Mouse (Mus musculus): ENCODE data around the gene Tecpr2. TPM values are rescaled to one million over a fixed set of nuclear protein-coding genes. Genes with fewer than 3 reads are reported as not detected.

The Tecpr2 gene
- polyA plus RNA-seq (2015; fragmentation: Nextera tagmentation; extraction: Ambion mirVana) = 1.7 and 2.1 TPM in 2 replicates

- no peaks in the 10 kb centered on the region for H3K27me3 ChIP-seq (ENCODE audit: control insufficient read depth, insufficient read depth, low read depth, low read length)
- H3K4me2 ChIP-seq (ENCODE audit: low read depth, low read length) = peak within 1 kb of the TSS; percentile 97
- ATAC-seq (ENCODE audit: low read depth) = peak; percentile 97
- H3K27ac ChIP-seq (ENCODE audit: low read length) = peak within 1 kb of the TSS; percentile 95
- no peaks in the 10 kb centered on the region for H3K36me3 ChIP-seq (ENCODE audit: control insufficient read depth, insufficient read depth)
- H3K9me3 ChIP-seq (replicated peaks; ENCODE audit: control insufficient read depth, low read length) = no peaks in the 10 kb centered on the region
- under 1% methylated on average over 71 of the region's 74 CpGs for WGBS (ENCODE audit: insufficient replicate concordance)
- H3K9ac ChIP-seq (ENCODE audit: low read depth, low read length) = peak within 1 kb of the TSS; percentile 71
- peak within 1 kb of the TSS; percentile 71 for H3K4me3 ChIP-seq (ENCODE audit: low read depth, low read length)
- peaks cover 37% of the 10 kb centered on the region for H3K4me1 ChIP-seq (ENCODE audit: control insufficient read depth, low read depth, low read length)
Observed at GRCm38 (mm10) chr12:110889036-110890020, at the start of gene Tecpr2, which contains the start of gene Cinp. Tecpr2 (plus strand) TSS chr12:110889264. Cinp (minus strand) TSS chr12:110889145.

DNA sequence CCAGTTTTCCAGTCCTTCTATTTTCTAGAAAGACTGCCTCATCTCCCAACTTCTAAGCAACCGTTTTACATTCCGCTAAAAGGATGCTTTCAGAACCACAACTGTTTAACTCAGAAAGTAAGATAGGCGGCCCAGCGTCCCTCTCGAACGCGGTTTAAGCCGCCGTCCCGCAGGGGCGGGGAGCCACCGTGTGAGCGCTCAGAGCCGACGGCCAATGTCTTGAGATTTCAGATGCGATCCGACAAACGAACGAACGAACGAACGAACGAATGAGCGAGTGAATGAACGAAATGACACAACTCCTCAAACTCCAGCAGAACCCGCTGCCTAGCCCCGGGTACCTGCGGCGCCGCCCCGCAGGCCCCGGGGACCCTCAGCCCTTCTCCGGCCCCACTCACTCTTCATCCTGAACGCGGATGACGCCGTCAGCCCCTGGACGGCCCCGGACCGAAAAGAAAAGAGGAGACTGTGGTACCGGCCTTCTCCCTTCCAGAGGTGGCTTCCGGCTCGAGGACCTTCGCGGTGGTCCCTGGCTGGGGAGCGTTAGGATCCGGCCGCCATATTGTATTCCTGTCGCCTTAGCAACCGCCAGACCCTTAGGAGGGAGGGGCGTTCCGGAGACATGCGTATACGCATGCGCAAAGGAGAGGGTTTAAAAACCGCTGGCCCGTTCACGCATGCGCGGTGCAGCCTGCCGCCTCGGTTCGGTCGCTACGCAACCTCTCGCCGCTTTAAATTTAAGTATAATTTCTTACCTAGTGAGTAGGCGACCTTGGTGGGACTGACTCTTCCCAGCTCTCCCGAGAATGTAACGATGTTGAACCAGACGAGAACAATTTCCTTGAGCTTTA, 48.5 kb upstream of the Tecpr2 start, which contains the start of gene Mok:
Gene Mok (minus strand): TSS at position 592 of the 851 bp plus-strand sequence.
- H3K36me3 ChIP-seq (ENCODE audit: control insufficient read depth, insufficient read depth) = no peaks in the 10 kb centered on the region
- peak within 1 kb of the TSS; percentile 92 for H3K4me2 ChIP-seq (ENCODE audit: low read depth, low read length)
- peak within 1 kb of the TSS; percentile 72 for H3K9ac ChIP-seq (ENCODE audit: low read depth, low read length)
- peaks cover 8% of the 10 kb centered on the region for H3K27me3 ChIP-seq (ENCODE audit: control insufficient read depth, insufficient read depth, low read depth, low read length)
- no peaks in the 10 kb centered on the region for H3K9me3 ChIP-seq (replicated peaks; ENCODE audit: control insufficient read depth, low read length)
- H3K4me3 ChIP-seq (ENCODE audit: low read depth, low read length) = peak within 1 kb of the TSS; percentile 83
- under 1% methylated on average over 71 of the region's 71 CpGs for WGBS (ENCODE audit: insufficient replicate concordance)
- ATAC-seq (ENCODE audit: low read depth) = peak; percentile 33
- peaks cover 19% of the 10 kb centered on the region for H3K4me1 ChIP-seq (ENCODE audit: control insufficient read depth, low read depth, low read length)
- H3K27ac ChIP-seq (ENCODE audit: low read length) = no peak within 1 kb of the TSS

- 60% methylated on average over 5 of the region's 5 CpGs for WGBS (ENCODE audit: insufficient replicate concordance)
- peaks cover 7% of the 10 kb centered on the region for H3K27me3 ChIP-seq (ENCODE audit: control insufficient read depth, insufficient read depth, low read depth, low read length)
- no peak overlapping the region for H3K27ac ChIP-seq (ENCODE audit: low read length)
- H3K4me1 ChIP-seq (ENCODE audit: control insufficient read depth, low read depth, low read length) = peaks cover 27% of the 10 kb centered on the region
- H3K9me3 ChIP-seq (replicated peaks; ENCODE audit: control insufficient read depth, low read length) = no peaks in the 10 kb centered on the region
- H3K4me2 ChIP-seq (ENCODE audit: low read depth, low read length) = no peak overlapping the region
- no peak for ATAC-seq (ENCODE audit: low read depth)
- H3K36me3 ChIP-seq (ENCODE audit: control insufficient read depth, insufficient read depth) = no peaks in the 10 kb centered on the region
- H3K9ac ChIP-seq (ENCODE audit: low read depth, low read length) = no peak overlapping the region
- no peak overlapping the region for H3K4me3 ChIP-seq (ENCODE audit: low read depth, low read length)
Observed at GRCm38 (mm10) chr12:110841731-110842493, 47.2 kb upstream of the Tecpr2 start.

GRCm38 (mm10) chr12:110843194-110844048, 45.6 kb upstream of the Tecpr2 start:
- WGBS (ENCODE audit: insufficient replicate concordance) = 16% methylated on average over 32 of the region's 32 CpGs
- no peaks in the 10 kb centered on the region for H3K36me3 ChIP-seq (ENCODE audit: control insufficient read depth, insufficient read depth)
- H3K9me3 ChIP-seq (replicated peaks; ENCODE audit: control insufficient read depth, low read length) = no peaks in the 10 kb centered on the region
- peak overlapping the region; percentile 87 for H3K4me2 ChIP-seq (ENCODE audit: low read depth, low read length)
- H3K4me1 ChIP-seq (ENCODE audit: control insufficient read depth, low read depth, low read length) = peaks cover 27% of the 10 kb centered on the region
- peaks cover 4% of the 10 kb centered on the region for H3K27me3 ChIP-seq (ENCODE audit: control insufficient read depth, insufficient read depth, low read depth, low read length)
- 0 out of 2 replicates have a peak, but pooled peaks have one; percentile 10 for ATAC-seq (ENCODE audit: low read depth)
- H3K9ac ChIP-seq (ENCODE audit: low read depth, low read length) = peak overlapping the region; percentile 62
- peak overlapping the region; percentile 70 for H3K4me3 ChIP-seq (ENCODE audit: low read depth, low read length)
- H3K27ac ChIP-seq (ENCODE audit: low read length) = no peak overlapping the region

GRCm38 (mm10) chr12:110844227-110845130, 44.6 kb upstream of the Tecpr2 start:
- peak overlapping the region; percentile 70 for H3K4me3 ChIP-seq (ENCODE audit: low read depth, low read length)
- no peaks in the 10 kb centered on the region for H3K36me3 ChIP-seq (ENCODE audit: control insufficient read depth, insufficient read depth)
- peaks cover 27% of the 10 kb centered on the region for H3K4me1 ChIP-seq (ENCODE audit: control insufficient read depth, low read depth, low read length)
- no peaks in the 10 kb centered on the region for H3K9me3 ChIP-seq (replicated peaks; ENCODE audit: control insufficient read depth, low read length)
- peak overlapping the region; percentile 62 for H3K9ac ChIP-seq (ENCODE audit: low read depth, low read length)
- peak; percentile 28 for ATAC-seq (ENCODE audit: low read depth)
- peak overlapping the region; percentile 69 for H3K27ac ChIP-seq (ENCODE audit: low read length)
- under 1% methylated on average over 42 of the region's 42 CpGs for WGBS (ENCODE audit: insufficient replicate concordance)
- peaks cover 4% of the 10 kb centered on the region for H3K27me3 ChIP-seq (ENCODE audit: control insufficient read depth, insufficient read depth, low read depth, low read length)
- H3K4me2 ChIP-seq (ENCODE audit: low read depth, low read length) = peak overlapping the region; percentile 87

DNA sequence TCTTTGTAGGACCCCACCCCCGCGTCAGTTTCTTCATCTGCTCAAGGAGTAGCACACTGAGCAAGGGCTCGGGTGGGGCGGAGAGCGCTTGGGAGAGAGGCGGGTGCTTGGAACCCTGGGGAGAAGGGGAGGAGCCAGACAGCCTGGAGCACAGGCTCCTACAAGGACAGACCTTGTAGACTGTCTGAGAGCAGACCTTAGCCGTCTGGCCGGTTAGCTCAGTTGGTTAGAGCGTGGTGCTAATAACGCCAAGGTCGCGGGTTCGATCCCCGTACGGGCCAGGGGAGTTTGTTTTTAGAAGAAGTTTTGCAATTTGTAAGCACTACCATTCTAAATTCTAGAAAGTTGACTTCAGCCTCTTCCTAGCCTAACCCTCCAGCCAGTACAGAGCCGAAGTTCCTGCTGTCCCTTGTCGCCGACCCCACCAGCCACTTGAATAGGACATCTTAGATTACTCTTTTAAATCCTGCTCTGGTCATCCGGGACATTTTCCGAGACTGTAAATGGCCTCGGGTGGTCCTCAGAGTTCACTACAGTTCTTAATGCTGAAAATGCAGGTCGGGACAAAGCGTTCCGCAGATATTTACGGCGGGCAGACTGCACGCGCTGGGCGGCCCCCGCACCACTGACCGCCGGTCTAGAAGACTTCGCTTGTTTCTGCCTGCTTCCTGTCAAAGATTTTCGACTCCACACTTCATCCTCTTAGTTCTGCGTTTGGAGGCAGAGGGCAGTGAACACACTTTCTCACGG, 43.8 kb upstream of the Tecpr2 start:
- H3K9ac ChIP-seq (ENCODE audit: low read depth, low read length) = peak overlapping the region; percentile 62
- peak overlapping the region; percentile 70 for H3K4me3 ChIP-seq (ENCODE audit: low read depth, low read length)
- under 1% methylated on average over 36 of the region's 36 CpGs for WGBS (ENCODE audit: insufficient replicate concordance)
- peaks cover 27% of the 10 kb centered on the region for H3K4me1 ChIP-seq (ENCODE audit: control insufficient read depth, low read depth, low read length)
- no peaks in the 10 kb centered on the region for H3K36me3 ChIP-seq (ENCODE audit: control insufficient read depth, insufficient read depth)
- no peaks in the 10 kb centered on the region for H3K9me3 ChIP-seq (replicated peaks; ENCODE audit: control insufficient read depth, low read length)
- H3K27ac ChIP-seq (ENCODE audit: low read length) = peak overlapping the region; percentile 69
- no peaks in the 10 kb centered on the region for H3K27me3 ChIP-seq (ENCODE audit: control insufficient read depth, insufficient read depth, low read depth, low read length)
- peak; percentile 91 for ATAC-seq (ENCODE audit: low read depth)
- peak overlapping the region; percentile 87 for H3K4me2 ChIP-seq (ENCODE audit: low read depth, low read length)
